Mouse (Mus musculus) hindlimb bud, embryonic 11.5 days (tissue): ENCODE data around the gene Trmt11.
"Not testable (repeated sequence)": the region's sequence is repeated elsewhere in the genome, so short reads cannot be mapped to it uniquely, and the experiment has no call there.

ENCODE experiments used
- DNase-seq: peaks from one replicate; pipeline ENCODE4 v3.0.0-alpha.2; 2012; ENCODE audit warnings: low read depth, low spot score; ENCODE audit errors: extremely low spot score

Trmt11 gene

GRCm38 (mm10) chr10:30600542-30600966 is at the start of gene Trmt11:
Gene Trmt11 (minus strand): TSS chr10:30600749.
- DNase-seq = no peak

- no peak for DNase-seq
Measured at GRCm38 (mm10) chr10:30647681-30648080, 47.1 kb upstream of the Trmt11 start.

- no peak for DNase-seq
Measured at GRCm38 (mm10) chr10:30638216-30638615, 37.7 kb upstream of the Trmt11 start.

- not testable (repeated sequence) for DNase-seq
Measured at GRCm38 (mm10) chr10:30636474-30637154, 36.1 kb upstream of the Trmt11 start.

GRCm38 (mm10) chr10:30632718-30633117 is 32.2 kb upstream of the Trmt11 start:
- DNase-seq = no peak

GRCm38 (mm10) chr10:30629977-30630376 is 29.4 kb upstream of the Trmt11 start:
- no peak for DNase-seq

- no peak for DNase-seq
Measured at GRCm38 (mm10) chr10:30629513-30629912, 29.0 kb upstream of the Trmt11 start, which contains the start of gene Hint3. Gene Hint3 (minus strand): TSS chr10:30629632.

- DNase-seq = not testable (repeated sequence)
Measured at GRCm38 (mm10) chr10:30628444-30628843, 27.9 kb upstream of the Trmt11 start.

- DNase-seq = no peak
Measured at GRCm38 (mm10) chr10:30627548-30627947, 27.0 kb upstream of the Trmt11 start.

GRCm38 (mm10) chr10:30624161-30625019 is 23.8 kb upstream of the Trmt11 start:
- DNase-seq = no peak

GRCm38 (mm10) chr10:30622928-30623327 is 22.4 kb upstream of the Trmt11 start:
- DNase-seq = no peak

- no peak for DNase-seq
Measured at GRCm38 (mm10) chr10:30618918-30619210, 18.3 kb upstream of the Trmt11 start.

GRCm38 (mm10) chr10:30618091-30618917 is 17.8 kb upstream of the Trmt11 start:
- DNase-seq = peak; percentile 87

GRCm38 (mm10) chr10:30613039-30613438 is 12.5 kb upstream of the Trmt11 start:
- no peak for DNase-seq

- no peak for DNase-seq
Measured at GRCm38 (mm10) chr10:30609614-30610013, 9.1 kb upstream of the Trmt11 start.

- no peak for DNase-seq
Measured at GRCm38 (mm10) chr10:30608109-30608508, 7.6 kb upstream of the Trmt11 start.

GRCm38 (mm10) chr10:30600094-30600534 is 435 bp downstream of the Trmt11 start:
- no peak for DNase-seq

GRCm38 (mm10) chr10:30587037-30587436 is 13.5 kb downstream of the Trmt11 start:
- DNase-seq = no peak

GRCm38 (mm10) chr10:30585691-30586090 is 14.9 kb downstream of the Trmt11 start:
- DNase-seq = no peak

- DNase-seq = no peak
Measured at GRCm38 (mm10) chr10:30577670-30578280, 22.8 kb downstream of the Trmt11 start.

GRCm38 (mm10) chr10:30566364-30566763 is 34.2 kb downstream of the Trmt11 start:
- DNase-seq = no peak
